Mouse (Mus musculus): ENCODE measurements around the gene Slu7. TPM values are rescaled to one million over a fixed set of nuclear protein-coding genes. Genes with fewer than 3 reads are reported as not detected.

Gene Slu7
- polyA plus RNA-seq, 1 experiment from 2014 or later, result 59.9 TPM

Other genes with a start within 250 kb of the Slu7 start
- 86.4 and 104 TPM in 2 replicates for gene Pttg1, start 7.5 kb upstream of the Slu7 start, polyA plus RNA-seq (2016; fragmentation: Nextera tagmentation; extraction: Ambion mirVana)
- gene C1qtnf2, start 40.5 kb downstream of the Slu7 start, polyA plus RNA-seq (2016; fragmentation: Nextera tagmentation; extraction: Ambion mirVana), result 0.45 and 0.64 TPM in 2 replicates
- gene Ccnjl, start 95.0 kb downstream of the Slu7 start, polyA plus RNA-seq (2016; fragmentation: Nextera tagmentation; extraction: Ambion mirVana), result 36.3 and 40.6 TPM in 2 replicates
- gene 4933415A04Rik, start 153.3 kb downstream of the Slu7 start, polyA plus RNA-seq (2016; fragmentation: Nextera tagmentation; extraction: Ambion mirVana), result 9.7 and 11.2 TPM in 2 replicates
- not detected in 2 replicates for gene Fabp6, start 167.8 kb downstream of the Slu7 start, polyA plus RNA-seq (2016; fragmentation: Nextera tagmentation; extraction: Ambion mirVana)
- 30.6 and 34.4 TPM in 2 replicates for gene Pwwp2a, start 248.3 kb downstream of the Slu7 start, polyA plus RNA-seq (2016; fragmentation: Nextera tagmentation; extraction: Ambion mirVana)